Mouse (Mus musculus): Measurements from ENCODE around the gene Cbl. TPM values are rescaled to one million over a fixed set of nuclear protein-coding genes. Genes with fewer than 3 reads are reported as not detected.
A peak's percentile ranks its signal among the peaks of the same experiment; 100 is the strongest.

Gene Cbl
- polyA plus RNA-seq, 1 experiment = 8.2 TPM

DNA sequence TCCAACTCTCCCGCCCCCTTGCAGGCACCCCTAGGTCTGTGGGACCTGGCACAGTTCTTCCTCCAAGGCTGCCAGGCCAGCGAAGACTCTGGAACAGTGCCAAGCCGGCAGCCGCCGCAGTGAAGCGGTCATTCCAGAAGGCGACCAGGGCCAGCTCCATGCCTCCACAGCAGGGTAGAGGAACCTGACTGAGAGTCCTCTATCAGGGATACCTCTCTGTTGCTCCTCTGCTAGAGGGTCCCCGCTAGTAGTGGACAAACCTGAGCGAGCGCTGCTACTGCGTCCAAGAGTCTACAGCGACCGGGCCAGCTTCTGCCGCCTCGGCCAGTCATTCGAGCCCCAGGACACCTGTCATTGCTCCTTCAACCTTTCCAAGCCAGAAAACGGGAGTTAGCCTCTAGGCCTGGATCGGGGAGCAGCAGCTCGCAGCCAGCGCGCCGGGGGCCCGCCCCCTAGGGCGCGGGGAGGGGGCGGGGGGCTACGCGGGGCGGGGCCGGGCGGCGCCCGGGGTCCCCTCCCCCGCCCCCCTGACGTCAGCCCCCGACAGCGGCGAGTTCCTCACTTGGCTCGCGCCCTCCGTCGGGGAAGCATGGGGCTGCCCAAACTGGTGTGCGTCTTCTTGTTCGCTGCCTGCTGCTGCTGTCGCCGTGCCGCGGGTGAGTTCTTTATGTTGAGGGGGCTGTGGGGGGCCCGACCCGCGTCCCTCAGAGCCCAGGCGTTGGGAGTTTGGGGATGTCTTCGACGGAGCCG is 99.6 kb downstream of the Cbl start, which contains the start of gene Mcam:
Gene Mcam, plus strand, starts transcription at position 369 of the 750 bp plus-strand sequence.
- Histone ChIP-seq H3K79me2 (ENCODE audit: control insufficient read depth, insufficient read depth) (no peaks in the 10 kb centered on the region), H3K4me3 (ENCODE audit: insufficient read depth, poor library complexity, severe bottlenecking) (peak within 1 kb of the TSS; percentile 39), H3K79me3 (ENCODE audit: low read depth) (no peaks in the 10 kb centered on the region), H3K27me3 (ENCODE audit: control insufficient read depth, insufficient read depth, insufficient read length) (no peaks in the 10 kb centered on the region), H3K36me3 (ENCODE audit: control insufficient read depth, insufficient read depth) (no peaks in the 10 kb centered on the region), H3ac (ENCODE audit: control insufficient read depth, insufficient read length, low read depth) (peak within 1 kb of the TSS; percentile 33)
- peak; percentile 27 for TF ChIP-seq MYOD1 (IDR thresholded peaks at IDR 0.05; ENCODE audit: control insufficient read depth, insufficient read length, low read depth)
- TF ChIP-seq MAX (IDR thresholded peaks at IDR 0.05) = no peak

DNA sequence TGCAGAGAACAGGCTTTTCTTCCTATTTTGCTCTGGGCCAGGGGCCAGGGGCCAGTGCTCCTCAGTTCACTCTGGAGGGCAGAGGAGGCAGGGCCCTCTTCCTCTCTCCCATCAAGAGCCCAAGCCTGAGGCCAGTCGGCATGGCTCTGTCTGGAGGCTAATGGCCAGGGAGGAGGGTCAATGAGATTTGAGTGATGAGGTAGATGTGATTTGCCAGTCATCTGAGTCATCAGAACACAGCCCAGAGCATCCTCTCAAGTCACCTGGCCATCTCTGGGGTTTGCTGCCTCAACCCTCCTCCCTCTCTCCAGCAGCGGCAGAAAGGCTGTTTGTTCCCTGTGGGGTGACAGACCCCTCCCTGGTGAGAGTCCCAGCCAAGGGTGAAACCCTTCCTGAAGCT is 100.6 kb downstream of the Cbl start:
- Histone ChIP-seq H3K79me3 (ENCODE audit: low read depth) (no peaks in the 10 kb centered on the region), H3K79me2 (ENCODE audit: control insufficient read depth, insufficient read depth) (no peaks in the 10 kb centered on the region), H3K4me3 (ENCODE audit: insufficient read depth, poor library complexity, severe bottlenecking) (no peak overlapping the region), H3K36me3 (ENCODE audit: control insufficient read depth, insufficient read depth) (no peaks in the 10 kb centered on the region), H3ac (ENCODE audit: control insufficient read depth, insufficient read length, low read depth) (no peak overlapping the region), H3K27me3 (ENCODE audit: control insufficient read depth, insufficient read depth, insufficient read length) (no peaks in the 10 kb centered on the region)
- no peak for TF ChIP-seq USF1 (IDR thresholded peaks at IDR 0.05; ENCODE audit: low read depth)
- no peak for TF ChIP-seq CEBPB (IDR thresholded peaks at IDR 0.05; ENCODE audit: low read depth)
- TF ChIP-seq MAX (IDR thresholded peaks at IDR 0.05) = no peak
- TF ChIP-seq MYOG (IDR thresholded peaks at IDR 0.05; ENCODE audit: control insufficient read depth, extremely low read depth, insufficient read length) = no peak
- TF ChIP-seq MYOD1 (IDR thresholded peaks at IDR 0.05; ENCODE audit: control insufficient read depth, insufficient read length, low read depth) = no peak
- no peak for TF ChIP-seq CTCF (IDR thresholded peaks at IDR 0.05; ENCODE audit: control insufficient read depth, insufficient read depth, insufficient read length)
- no peak for TF ChIP-seq FOSL1 (IDR thresholded peaks at IDR 0.05; ENCODE audit: insufficient read depth, low read length, poor library complexity, severe bottlenecking)

DNA sequence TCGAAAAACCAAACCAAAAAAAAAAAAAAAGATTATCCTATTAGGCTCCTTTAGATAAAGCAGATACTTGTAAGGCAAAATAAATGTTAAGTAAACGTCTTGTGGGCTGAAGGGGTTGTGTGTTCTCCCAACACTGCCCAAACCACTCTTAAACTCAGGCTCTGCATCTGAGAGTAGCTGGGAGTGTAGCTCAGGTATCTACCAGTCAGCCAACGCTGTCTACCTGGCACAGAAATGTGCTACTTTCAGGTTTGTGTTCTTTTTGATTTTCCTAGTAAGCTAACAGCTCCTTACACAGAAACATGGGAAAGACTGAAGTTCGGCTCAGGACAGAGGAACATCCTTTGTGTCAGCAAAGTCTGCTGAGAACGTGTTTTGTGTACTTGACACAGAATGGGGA is 101.6 kb downstream of the Cbl start:
- H3K79me2 ChIP-seq (ENCODE audit: control insufficient read depth, insufficient read depth) = no peaks in the 10 kb centered on the region
- H3K79me3 ChIP-seq (ENCODE audit: low read depth) = no peaks in the 10 kb centered on the region
- no peak overlapping the region for H3K4me3 ChIP-seq (ENCODE audit: insufficient read depth, poor library complexity, severe bottlenecking)
- no peaks in the 10 kb centered on the region for H3K36me3 ChIP-seq (ENCODE audit: control insufficient read depth, insufficient read depth)
- H3K27me3 ChIP-seq (ENCODE audit: control insufficient read depth, insufficient read depth, insufficient read length) = no peaks in the 10 kb centered on the region
- TF ChIP-seq MYOD1 (IDR thresholded peaks at IDR 0.05; ENCODE audit: control insufficient read depth, insufficient read length, low read depth) (no peak), CEBPB (IDR thresholded peaks at IDR 0.05; ENCODE audit: low read depth) (no peak), MYOG (IDR thresholded peaks at IDR 0.05; ENCODE audit: control insufficient read depth, extremely low read depth, insufficient read length) (no peak), MAX (IDR thresholded peaks at IDR 0.05) (no peak), CTCF (IDR thresholded peaks at IDR 0.05; ENCODE audit: control insufficient read depth, insufficient read depth, insufficient read length) (no peak), FOSL1 (IDR thresholded peaks at IDR 0.05; ENCODE audit: insufficient read depth, low read length, poor library complexity, severe bottlenecking) (no peak), USF1 (IDR thresholded peaks at IDR 0.05; ENCODE audit: low read depth) (no peak)
- no peak overlapping the region for H3ac ChIP-seq (ENCODE audit: control insufficient read depth, insufficient read length, low read depth)

DNA sequence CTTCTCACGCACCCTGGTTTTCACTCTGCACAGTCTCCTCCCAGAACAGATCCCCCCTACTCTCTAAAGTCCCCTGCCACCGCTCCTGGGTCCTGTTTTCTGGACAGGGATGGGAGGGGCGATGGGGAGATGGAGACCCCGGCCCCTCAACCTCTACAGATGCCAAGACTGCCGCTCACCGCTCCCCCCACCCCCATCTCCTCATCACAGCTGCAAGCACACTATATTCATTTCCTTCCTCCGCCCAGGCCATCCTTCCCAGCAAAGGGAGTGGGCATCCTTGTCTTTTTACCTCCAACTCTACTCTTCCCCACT is 102.6 kb downstream of the Cbl start:
- Histone ChIP-seq H3K79me2 (ENCODE audit: control insufficient read depth, insufficient read depth) (no peaks in the 10 kb centered on the region), H3K27me3 (ENCODE audit: control insufficient read depth, insufficient read depth, insufficient read length) (no peaks in the 10 kb centered on the region), H3ac (ENCODE audit: control insufficient read depth, insufficient read length, low read depth) (no peak overlapping the region), H3K79me3 (ENCODE audit: low read depth) (no peaks in the 10 kb centered on the region), H3K36me3 (ENCODE audit: control insufficient read depth, insufficient read depth) (no peaks in the 10 kb centered on the region), H3K4me3 (ENCODE audit: insufficient read depth, poor library complexity, severe bottlenecking) (no peak overlapping the region)
- no peak for TF ChIP-seq MAX (IDR thresholded peaks at IDR 0.05)
- no peak for TF ChIP-seq MYOD1 (IDR thresholded peaks at IDR 0.05; ENCODE audit: control insufficient read depth, insufficient read length, low read depth)
- TF ChIP-seq FOSL1 (IDR thresholded peaks at IDR 0.05; ENCODE audit: insufficient read depth, low read length, poor library complexity, severe bottlenecking) = no peak
- TF ChIP-seq CTCF (IDR thresholded peaks at IDR 0.05; ENCODE audit: control insufficient read depth, insufficient read depth, insufficient read length) = no peak
- TF ChIP-seq USF1 (IDR thresholded peaks at IDR 0.05; ENCODE audit: low read depth) = no peak
- TF ChIP-seq CEBPB (IDR thresholded peaks at IDR 0.05; ENCODE audit: low read depth) = no peak
- TF ChIP-seq MYOG (IDR thresholded peaks at IDR 0.05; ENCODE audit: control insufficient read depth, extremely low read depth, insufficient read length) = no peak

DNA sequence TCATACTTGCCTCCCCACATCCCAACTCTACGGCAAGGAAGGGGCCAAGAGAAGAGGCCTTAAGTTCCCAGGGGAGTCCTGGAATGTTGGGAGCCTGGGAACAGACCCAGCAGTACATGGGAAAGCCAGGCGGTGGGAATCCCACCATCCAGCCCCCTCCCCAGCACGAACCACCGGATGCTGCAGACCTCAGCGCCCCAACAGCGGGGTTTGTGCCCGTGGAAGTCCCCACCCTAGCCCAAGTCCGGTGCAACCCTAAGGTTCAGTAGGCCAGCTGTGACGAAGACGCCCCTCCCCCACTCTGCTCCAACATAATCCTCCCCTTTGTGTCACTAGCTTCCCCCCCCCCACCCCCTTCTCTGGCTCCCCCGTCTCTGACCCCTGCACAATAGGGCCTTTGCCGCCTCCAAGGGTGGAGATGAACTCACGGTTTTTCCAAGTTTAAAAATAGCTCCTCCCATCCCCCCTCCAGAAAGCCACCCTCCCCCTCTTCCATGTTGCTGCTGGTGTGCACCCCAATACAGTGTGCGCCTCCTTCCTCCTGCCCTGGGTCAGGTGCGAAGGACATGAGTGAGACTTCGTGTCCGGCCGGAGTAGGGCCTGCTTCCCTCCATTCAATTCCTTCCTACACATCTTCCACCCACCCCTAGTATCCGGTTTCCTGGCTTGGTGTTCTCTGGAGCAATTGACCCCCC is 103.1 kb downstream of the Cbl start:
- no peaks in the 10 kb centered on the region for H3K79me3 ChIP-seq (ENCODE audit: low read depth)
- peak overlapping the region; percentile 47 for H3ac ChIP-seq (ENCODE audit: control insufficient read depth, insufficient read length, low read depth)
- H3K36me3 ChIP-seq (ENCODE audit: control insufficient read depth, insufficient read depth) = no peaks in the 10 kb centered on the region
- TF ChIP-seq MAX (IDR thresholded peaks at IDR 0.05) (no peak), MYOD1 (IDR thresholded peaks at IDR 0.05; ENCODE audit: control insufficient read depth, insufficient read length, low read depth) (no peak), FOSL1 (IDR thresholded peaks at IDR 0.05; ENCODE audit: insufficient read depth, low read length, poor library complexity, severe bottlenecking) (no peak), CEBPB (IDR thresholded peaks at IDR 0.05; ENCODE audit: low read depth) (no peak), MYOG (IDR thresholded peaks at IDR 0.05; ENCODE audit: control insufficient read depth, extremely low read depth, insufficient read length) (no peak), USF1 (IDR thresholded peaks at IDR 0.05; ENCODE audit: low read depth) (no peak), CTCF (IDR thresholded peaks at IDR 0.05; ENCODE audit: control insufficient read depth, insufficient read depth, insufficient read length) (no peak)
- no peaks in the 10 kb centered on the region for H3K79me2 ChIP-seq (ENCODE audit: control insufficient read depth, insufficient read depth)
- no peaks in the 10 kb centered on the region for H3K27me3 ChIP-seq (ENCODE audit: control insufficient read depth, insufficient read depth, insufficient read length)
- no peak overlapping the region for H3K4me3 ChIP-seq (ENCODE audit: insufficient read depth, poor library complexity, severe bottlenecking)

Data from C2C12 (cell line).